Mouse (Mus musculus): ENCODE measurements around the gene Myo16.
A peak's percentile ranks its signal among the peaks of the same experiment; 100 is the strongest.

The Myo16 gene

GRCm38 (mm10) chr8:10177131-10177530 is 23.4 kb downstream of the Myo16 start:
- no peak for DNase-seq

- no peak for DNase-seq
These were observed 25.3 kb downstream of the Myo16 start for GRCm38 (mm10) chr8:10178986-10179385.

- no peak for DNase-seq
These were observed 36.9 kb downstream of the Myo16 start for GRCm38 (mm10) chr8:10190607-10191006.

GRCm38 (mm10) chr8:10198164-10198563 is 44.5 kb downstream of the Myo16 start:
- DNase-seq: peak; percentile 68 to 79

GRCm38 (mm10) chr8:10199301-10199700 is 45.6 kb downstream of the Myo16 start:
- peak; percentile 68 to 80 for DNase-seq

- DNase-seq: no peak
These were observed 46.3 kb downstream of the Myo16 start for GRCm38 (mm10) chr8:10200042-10200441.

- no peak for DNase-seq
These were observed 61.3 kb downstream of the Myo16 start for GRCm38 (mm10) chr8:10215023-10215422.

GRCm38 (mm10) chr8:10219761-10220276 is 66.1 kb downstream of the Myo16 start:
- peak in 1 of 2 experiments; percentile 28 for DNase-seq

- no peak for DNase-seq
These were observed 69.1 kb downstream of the Myo16 start for GRCm38 (mm10) chr8:10222770-10223169.

- no peak for DNase-seq
These were observed 70.0 kb downstream of the Myo16 start for GRCm38 (mm10) chr8:10223528-10224194.

- peak; percentile 63 to 70 for DNase-seq
These were observed 70.7 kb downstream of the Myo16 start for GRCm38 (mm10) chr8:10224305-10224971.

- DNase-seq: no peak
These were observed 71.3 kb downstream of the Myo16 start for GRCm38 (mm10) chr8:10225018-10225417.

GRCm38 (mm10) chr8:10230746-10231369 is 77.1 kb downstream of the Myo16 start:
- peak; percentile 74 to 77 for DNase-seq

- no peak for DNase-seq
These were observed 80.8 kb downstream of the Myo16 start for GRCm38 (mm10) chr8:10234516-10234915.

GRCm38 (mm10) chr8:10243344-10243743 is 89.6 kb downstream of the Myo16 start:
- DNase-seq: no peak

GRCm38 (mm10) chr8:10249156-10249555 is 95.4 kb downstream of the Myo16 start:
- DNase-seq: peak; percentile 20

GRCm38 (mm10) chr8:10255741-10256140 is 102.0 kb downstream of the Myo16 start:
- DNase-seq: no peak

- DNase-seq: no peak
These were observed 102.9 kb downstream of the Myo16 start for GRCm38 (mm10) chr8:10256563-10256962.

GRCm38 (mm10) chr8:10270094-10270493 is 116.4 kb downstream of the Myo16 start:
- DNase-seq: no peak

- no peak for DNase-seq
These were observed 138.9 kb downstream of the Myo16 start for GRCm38 (mm10) chr8:10292600-10292999.

- no peak for DNase-seq
These were observed 147.1 kb downstream of the Myo16 start for GRCm38 (mm10) chr8:10300797-10301196.

- peak in 1 of 2 experiments; percentile 21 for DNase-seq
These were observed 149.3 kb downstream of the Myo16 start for GRCm38 (mm10) chr8:10303061-10303460.

GRCm38 (mm10) chr8:10303992-10304391 is 150.3 kb downstream of the Myo16 start:
- peak in 1 of 2 experiments; percentile 18 for DNase-seq

- no peak for DNase-seq
These were observed 151.0 kb downstream of the Myo16 start for GRCm38 (mm10) chr8:10304721-10305120.

Measured in cerebellum, postnatal 14 days (tissue).